21 mouse cellular contexts compared by ENCODE assay signal in genomic region chr15:74162437-74162763, GRCm38 (mm10).
DNase-seq lines count a peak whose midpoint lies in the region; ATAC-seq and TF ChIP-seq lines count a peak whose summit lies in the region.
"Had no signal": no experiment of that assay in that cellular context is flagged by ENCODE, and none has a peak within 500 bp of the region (broad histone marks: within the 10 kb centered on the region; RNA-seq: fewer than 3 reads in every experiment).

No protein-coding gene starts in this region.

- no peak overlapping the region for H3K4me2 ChIP-seq in hindbrain, embryonic 11.5 days (replicated peaks; ENCODE audit: low read depth, low read length)
- H3K4me2 ChIP-seq in hindbrain, postnatal 0 days (ENCODE audit: low read depth, low read length): no peak overlapping the region
- H3K4me2 ChIP-seq in hindbrain, embryonic 12.5 days (replicated peaks): no peak overlapping the region
- H3K4me2 ChIP-seq in midbrain, embryonic 13.5 days (replicated peaks): no peak overlapping the region
- H3K4me2 ChIP-seq: heart, embryonic 11.5 days; limb, embryonic 12.5 days; liver, embryonic 13.5 days; lung, embryonic 14.5 days had no signal

- H3K4me3 ChIP-seq in hindbrain, embryonic 11.5 days (ENCODE audit: low read depth, low read length): no peak overlapping the region
- H3K4me3 ChIP-seq in hindbrain, postnatal 0 days (ENCODE audit: low read length): no peak overlapping the region
- H3K4me3 ChIP-seq in hindbrain, embryonic 12.5 days: no peak overlapping the region
- H3K4me3 ChIP-seq in midbrain, embryonic 13.5 days (replicated peaks): no peak overlapping the region
- no peak overlapping the region for H3K4me3 ChIP-seq in olfactory bulb, adult 2 months (ENCODE audit: insufficient read depth, low read depth, low read length)
- H3K4me3 ChIP-seq: limb, embryonic 12.5 days; liver, embryonic 13.5 days had no signal

- WGBS in hindbrain, embryonic 11.5 days: 37% methylated on average over 8 of the region's 8 CpGs
- 29% methylated on average over 8 of the region's 8 CpGs for whole genome bisulfite sequencing in hindbrain, postnatal 0 days
- 34% methylated on average over 8 of the region's 8 CpGs for WGBS in hindbrain, embryonic 12.5 days
- 15% methylated on average over 8 of the region's 8 CpGs for WGBS in midbrain, embryonic 13.5 days
- 26% methylated on average over 8 of the region's 8 CpGs for WGBS in olfactory bulb, adult 2 months

- no peak overlapping the region for H3K9ac ChIP-seq in hindbrain, embryonic 11.5 days (ENCODE audit: low read depth, low read length)
- H3K9ac ChIP-seq in hindbrain, postnatal 0 days (replicated peaks; ENCODE audit: low read length): no peak overlapping the region
- no peak overlapping the region for H3K9ac ChIP-seq in hindbrain, embryonic 12.5 days
- H3K9ac ChIP-seq in midbrain, embryonic 13.5 days (replicated peaks): no peak overlapping the region
- H3K9ac ChIP-seq: limb, embryonic 12.5 days; liver, embryonic 13.5 days; lung, embryonic 14.5 days had no signal

- no peaks in the 10 kb centered on the region for H3K36me3 ChIP-seq in hindbrain, embryonic 11.5 days (ENCODE audit: control insufficient read depth, insufficient read depth, low read length)
- H3K36me3 ChIP-seq in hindbrain, postnatal 0 days (ENCODE audit: insufficient read depth, low read length): no peaks in the 10 kb centered on the region
- H3K36me3 ChIP-seq in hindbrain, embryonic 12.5 days: no peaks in the 10 kb centered on the region
- H3K36me3 ChIP-seq in midbrain, embryonic 13.5 days: no peaks in the 10 kb centered on the region
- H3K36me3 ChIP-seq: limb, embryonic 12.5 days; liver, embryonic 13.5 days had no signal

- H3K27me3 ChIP-seq in hindbrain, embryonic 11.5 days (ENCODE audit: control insufficient read depth, insufficient read depth, low read length): peaks cover 2% of the 10 kb centered on the region; the same call in 1 of the 2 replicates
- H3K27me3 ChIP-seq in hindbrain, postnatal 0 days (ENCODE audit: insufficient read depth, low read length): peaks cover 3% of the 10 kb centered on the region; the same call in 1 of the 2 replicates
- no peaks in the 10 kb centered on the region for H3K27me3 ChIP-seq in hindbrain, embryonic 12.5 days
- H3K27me3 ChIP-seq in midbrain, embryonic 13.5 days: no peaks in the 10 kb centered on the region
- H3K27me3 ChIP-seq: liver, embryonic 13.5 days had no signal

- peaks cover 11% of the 10 kb centered on the region for H3K4me1 ChIP-seq in hindbrain, embryonic 11.5 days (replicated peaks; ENCODE audit: control insufficient read depth, insufficient read depth, low read length)
- H3K4me1 ChIP-seq in hindbrain, postnatal 0 days (ENCODE audit: insufficient read depth, low read length): peaks cover 9% of the 10 kb centered on the region
- peaks cover 42% of the 10 kb centered on the region for H3K4me1 ChIP-seq in hindbrain, embryonic 12.5 days
- peaks cover 65% of the 10 kb centered on the region for H3K4me1 ChIP-seq in midbrain, embryonic 13.5 days (replicated peaks)
- H3K4me1 ChIP-seq in olfactory bulb, adult 2 months (ENCODE audit: control insufficient read depth, insufficient read depth, low read length): peaks cover 37% of the 10 kb centered on the region
- H3K4me1 ChIP-seq: liver, embryonic 13.5 days had no signal

- no peak for TF ChIP-seq POLR2A in olfactory bulb, adult 2 months (IDR thresholded peaks at IDR 0.05; ENCODE audit: insufficient read depth, low read depth, low read length)

- H3K9me3 ChIP-seq in hindbrain, embryonic 11.5 days (ENCODE audit: control insufficient read depth, low read length): no peaks in the 10 kb centered on the region
- no peaks in the 10 kb centered on the region for H3K9me3 ChIP-seq in hindbrain, postnatal 0 days (ENCODE audit: low read length)
- H3K9me3 ChIP-seq in hindbrain, embryonic 12.5 days (replicated peaks): no peaks in the 10 kb centered on the region
- no peaks in the 10 kb centered on the region for H3K9me3 ChIP-seq in midbrain, embryonic 13.5 days
- H3K9me3 ChIP-seq: limb, embryonic 12.5 days; liver, embryonic 13.5 days had no signal

- peak; percentile 39 for DNase-seq in hindbrain, embryonic 11.5 days (ENCODE audit: low spot score)
- DNase-seq in hindbrain, postnatal 0 days (ENCODE audit: low spot score): no peak
- no peak for DNase-seq in thymus, postnatal 0 days (ENCODE audit: low spot score)
- no peak for DNase-seq in right cerebral cortex, postnatal 4 days
- no peak for DNase-seq in layer of hippocampus, adult 8-10 months (ENCODE audit: low spot score in 2 of 2)
- DNase-seq: adrenal gland, adult 8-10 months; cerebellum, adult 9-10 months; heart, postnatal 14 days; kidney, adult 8-10 months; kidney, postnatal 14 days; layer of hippocampus, adult 9-11 months; liver, embryonic 13.5 days; lung, embryonic 14.5 days; lung, postnatal 4 days had no signal

- no peak for ATAC-seq in hindbrain, embryonic 11.5 days (ENCODE audit: low FRiP score)
- ATAC-seq in hindbrain, postnatal 0 days: no peak
- ATAC-seq in hindbrain, embryonic 12.5 days (ENCODE audit: low FRiP score): 0 out of 2 replicates have a peak, but pooled peaks have one; percentile 9
- 0 out of 2 replicates have a peak, but pooled peaks have one; percentile 8 for ATAC-seq in midbrain, embryonic 13.5 days
- ATAC-seq: CD4-positive, CD25-positive, alpha-beta regulatory T cell, adult 4 months; Patski had no signal

- H3K27ac ChIP-seq in hindbrain, embryonic 11.5 days (ENCODE audit: low read depth, low read length): peak overlapping the region; percentile 62; the same call in 1 of the 2 replicates
- H3K27ac ChIP-seq in hindbrain, postnatal 0 days: no peak overlapping the region
- peak overlapping the region; percentile 73 for H3K27ac ChIP-seq in hindbrain, embryonic 12.5 days
- H3K27ac ChIP-seq in midbrain, embryonic 13.5 days: peak overlapping the region; percentile 86
- H3K27ac ChIP-seq in olfactory bulb, adult 2 months (ENCODE audit: insufficient read depth, low read depth, low read length): peak overlapping the region; percentile 48
- H3K27ac ChIP-seq: limb, embryonic 12.5 days; liver, embryonic 13.5 days had no signal

- TF ChIP-seq CTCF in hindbrain, postnatal 0 days (IDR thresholded peaks at IDR 0.05; ENCODE audit: low read depth): no peak
- TF ChIP-seq CTCF in olfactory bulb, adult 2 months (IDR thresholded peaks at IDR 0.05; ENCODE audit: insufficient read depth, low read depth, low read length): no peak

Comparison
In these comparisons a context has a peak if more than half of its experiments do, and no peak if none do; other contexts are left out.
1. ATAC-seq: peak in hindbrain, embryonic 12.5 days (single experiment) and midbrain, embryonic 13.5 days (single experiment); none in hindbrain, embryonic 11.5 days (single experiment) and hindbrain, postnatal 0 days (single experiment).